Mouse (Mus musculus): ENCODE data around the gene Plce1.

Gene Plce1

DNA sequence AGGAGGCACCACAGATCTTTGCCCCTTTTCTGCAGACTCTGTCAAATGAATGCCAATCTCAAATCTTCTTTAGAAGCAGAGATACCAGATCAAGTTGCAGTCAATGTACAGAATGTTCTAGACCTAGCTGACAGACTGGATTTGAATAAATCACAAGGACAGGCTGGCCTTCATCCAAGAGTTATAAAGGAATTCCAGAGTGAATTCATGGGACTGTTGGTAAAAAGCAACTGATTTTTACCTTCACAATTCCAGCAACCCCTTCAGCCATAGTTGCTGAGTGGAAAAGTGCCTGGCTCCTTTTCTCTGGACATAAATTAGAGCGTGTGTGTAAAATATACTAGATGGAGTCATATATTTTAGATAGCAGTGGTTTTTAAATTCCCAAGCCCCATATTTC, 102.0 kb downstream of the Plce1 start:
- no peak for DNase-seq (ENCODE audit: low spot score in 2 of 2)

- no peak for DNase-seq (ENCODE audit: low spot score in 2 of 2)
These were observed 106.7 kb downstream of the Plce1 start for GRCm38 (mm10) chr19:38587559-38587958.

DNA sequence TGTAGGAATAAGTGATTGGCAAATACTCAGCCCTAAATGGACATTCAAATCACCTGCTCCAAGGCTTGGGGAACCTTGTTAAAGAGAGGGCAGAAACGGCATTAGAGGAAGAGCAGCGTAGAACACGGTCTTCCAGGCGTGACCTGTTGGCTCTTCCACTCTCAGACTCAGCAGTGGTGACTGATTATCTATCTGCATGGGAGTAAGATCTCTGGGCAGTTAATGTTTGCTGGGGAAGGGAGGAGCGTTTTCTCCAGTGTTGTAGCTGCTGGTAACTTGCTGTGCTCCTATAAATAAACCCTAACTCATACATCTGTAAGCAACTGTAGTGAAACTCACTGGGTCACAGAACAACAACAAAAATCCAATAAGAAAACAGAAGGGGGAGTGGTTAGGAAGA, 108.6 kb downstream of the Plce1 start:
- DNase-seq (ENCODE audit: low spot score in 2 of 2), result no peak

DNA sequence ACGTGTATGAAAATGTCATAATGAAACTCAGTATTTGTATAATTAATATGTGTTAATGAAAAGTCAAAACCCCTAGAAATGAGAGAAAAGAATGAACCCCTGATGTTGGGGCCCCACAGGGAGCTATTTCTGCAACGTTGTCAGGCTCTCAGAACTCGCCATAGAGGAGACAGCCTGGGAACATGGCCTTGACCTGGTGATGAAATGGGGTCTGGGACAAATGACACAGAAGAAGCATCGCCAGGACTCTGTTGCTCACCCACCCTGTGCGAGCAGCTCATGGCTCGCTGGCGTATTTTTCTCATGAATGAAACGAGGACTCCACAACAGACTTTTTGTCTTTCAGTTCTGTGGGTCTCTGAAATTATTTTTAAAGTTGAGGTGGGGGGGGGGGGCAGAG, 109.0 kb downstream of the Plce1 start:
- DNase-seq (ENCODE audit: low spot score in 2 of 2), result no peak

DNA sequence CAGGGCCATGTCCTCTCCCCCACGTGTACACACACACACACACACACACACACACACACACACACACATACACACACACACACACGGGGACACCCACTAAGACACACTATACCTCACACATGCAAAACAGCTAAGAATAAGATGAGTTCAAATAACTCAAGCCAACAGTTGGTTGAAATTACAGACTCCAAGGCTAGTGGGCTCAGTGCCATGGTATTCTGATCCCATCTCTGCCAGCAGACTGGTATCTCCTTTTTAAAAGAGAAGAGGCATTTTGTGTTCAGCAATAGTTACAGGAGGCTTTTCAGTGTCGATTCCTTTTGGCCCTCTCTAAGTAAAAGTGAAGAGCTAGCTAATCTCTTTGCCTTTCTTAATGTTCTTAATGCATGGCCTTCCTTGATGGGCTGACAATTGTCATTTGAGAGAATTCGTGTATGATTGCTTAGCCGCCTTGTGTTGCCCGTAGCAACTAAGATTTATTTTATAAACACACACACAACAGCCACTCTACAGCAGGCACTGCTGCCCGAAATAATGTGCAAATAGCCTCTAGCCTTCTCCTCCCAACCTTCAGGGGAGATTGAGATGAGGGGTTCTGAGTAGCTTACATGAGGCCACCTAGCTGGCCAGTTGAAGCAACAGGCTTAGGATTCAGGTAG, 111.8 kb downstream of the Plce1 start:
- no peak for DNase-seq (ENCODE audit: low spot score in 2 of 2)

DNA sequence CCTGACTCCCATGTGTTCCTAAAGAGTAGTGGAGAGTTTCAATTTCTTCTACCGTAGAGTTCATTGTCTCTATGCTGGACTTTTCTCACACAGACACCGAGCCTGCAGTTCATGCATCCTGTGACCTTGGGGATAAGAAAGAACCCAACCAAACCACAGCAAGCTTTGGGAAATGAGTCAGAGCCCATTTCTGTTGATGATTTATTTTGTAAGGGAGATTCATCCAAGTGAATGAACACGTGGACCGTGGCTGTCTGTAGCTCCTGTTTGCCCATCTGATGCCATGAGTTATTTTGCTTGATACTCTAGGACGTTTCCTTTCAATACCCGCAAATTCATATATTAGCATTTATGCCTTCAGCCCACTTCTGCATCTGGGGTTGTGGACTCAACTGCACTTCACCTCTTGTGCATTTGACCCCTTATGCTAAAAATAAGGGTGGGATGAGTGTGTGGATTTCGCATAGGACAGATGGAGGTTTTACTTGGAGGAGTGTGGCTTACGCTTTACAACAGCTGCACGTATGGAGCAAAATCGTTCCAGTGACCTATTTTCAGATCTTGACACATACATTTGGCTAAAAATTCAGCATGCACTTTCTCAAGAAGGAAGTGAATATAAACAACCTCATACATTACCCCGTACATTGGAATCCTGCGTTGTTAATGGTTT, 112.5 kb downstream of the Plce1 start:
- DNase-seq (ENCODE audit: low spot score in 2 of 2), result peak in 1 of 2 experiments; percentile 17

DNA sequence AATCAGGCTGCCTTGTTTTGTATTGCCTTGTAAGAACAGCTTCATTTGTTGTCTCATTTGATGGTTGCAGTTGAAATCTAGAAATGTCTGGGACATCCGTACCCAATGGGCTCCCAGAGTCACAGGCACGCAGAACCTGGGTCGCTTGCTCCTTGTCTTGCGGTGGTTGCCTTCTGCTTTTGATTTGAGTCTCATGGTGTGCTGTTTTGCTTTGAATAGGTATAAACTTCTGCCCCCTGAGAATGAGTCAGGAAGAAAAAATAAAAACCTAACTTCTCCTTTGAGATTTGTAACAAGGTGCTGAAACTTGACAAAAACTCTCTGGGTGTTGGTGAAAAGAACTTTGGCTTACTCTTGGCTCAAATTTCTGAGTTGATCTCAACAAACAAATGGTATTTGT, 115.2 kb downstream of the Plce1 start:
- no peak for DNase-seq (ENCODE audit: low spot score in 2 of 2)

DNA sequence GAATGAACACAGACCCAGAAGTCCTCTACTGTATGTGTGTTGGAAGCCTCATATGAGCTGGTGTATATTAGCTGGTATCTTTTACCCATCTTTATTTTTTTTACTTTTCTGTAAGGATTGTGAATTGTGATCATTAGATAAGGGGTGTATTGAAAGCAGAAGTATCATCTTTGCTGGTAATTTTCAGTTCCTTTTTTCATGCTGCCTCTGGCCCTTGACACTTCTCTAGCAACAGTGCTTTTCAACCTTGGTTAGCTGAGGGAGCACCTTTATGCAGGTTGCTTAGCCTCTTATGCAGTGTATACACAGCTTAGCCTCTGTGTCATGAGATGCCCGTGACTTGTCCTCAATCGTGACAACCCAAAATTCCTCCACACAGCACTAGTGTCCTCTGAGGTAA, 116.5 kb downstream of the Plce1 start:
- no peak for DNase-seq (ENCODE audit: low spot score in 2 of 2)

GRCm38 (mm10) chr19:38599001-38599400, 118.1 kb downstream of the Plce1 start:
- no peak for DNase-seq (ENCODE audit: low spot score in 2 of 2)

GRCm38 (mm10) chr19:38601127-38601526, 120.2 kb downstream of the Plce1 start:
- no peak for DNase-seq (ENCODE audit: low spot score in 2 of 2)

DNA sequence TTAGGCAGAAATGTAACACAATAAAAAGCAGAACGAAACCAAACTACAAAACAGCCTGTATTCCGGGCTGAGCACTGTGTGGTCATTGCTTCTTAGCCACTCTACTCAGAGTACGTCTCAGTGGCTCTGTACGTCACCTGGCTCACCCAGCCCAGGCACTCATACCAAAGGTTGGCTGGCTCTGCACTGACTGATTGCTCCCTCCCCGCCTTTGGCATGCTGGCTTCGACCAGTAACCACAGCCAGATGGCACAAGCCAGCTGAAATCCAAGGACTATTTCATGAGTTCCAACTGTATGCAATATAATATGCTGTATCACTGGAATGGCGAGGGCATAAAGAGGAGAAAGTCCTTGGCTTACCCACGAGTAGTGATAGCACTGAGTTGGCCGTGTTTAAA, 121.9 kb downstream of the Plce1 start:
- no peak for DNase-seq (ENCODE audit: low spot score in 2 of 2)

DNA sequence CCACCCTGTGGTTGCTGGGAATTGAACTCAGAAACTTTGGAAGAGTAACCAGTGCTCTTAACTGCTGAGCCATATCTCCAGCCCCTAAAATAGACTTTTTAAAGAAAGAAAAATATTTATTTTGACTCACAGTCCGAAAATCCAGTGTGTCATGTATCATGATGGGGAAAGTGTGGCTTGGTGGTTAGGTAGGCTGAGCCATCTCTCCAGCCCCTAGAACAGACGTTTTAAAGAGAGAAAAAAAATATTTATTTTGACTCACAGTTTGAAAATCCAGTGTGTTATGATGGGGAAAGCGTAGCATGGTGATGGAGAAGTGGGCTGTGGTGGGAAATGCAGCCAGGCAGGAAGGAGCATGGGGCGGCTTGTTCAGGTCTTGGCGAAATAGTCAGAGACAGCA, 126.3 kb downstream of the Plce1 start:
- no peak for DNase-seq (ENCODE audit: low spot score in 2 of 2)

DNA sequence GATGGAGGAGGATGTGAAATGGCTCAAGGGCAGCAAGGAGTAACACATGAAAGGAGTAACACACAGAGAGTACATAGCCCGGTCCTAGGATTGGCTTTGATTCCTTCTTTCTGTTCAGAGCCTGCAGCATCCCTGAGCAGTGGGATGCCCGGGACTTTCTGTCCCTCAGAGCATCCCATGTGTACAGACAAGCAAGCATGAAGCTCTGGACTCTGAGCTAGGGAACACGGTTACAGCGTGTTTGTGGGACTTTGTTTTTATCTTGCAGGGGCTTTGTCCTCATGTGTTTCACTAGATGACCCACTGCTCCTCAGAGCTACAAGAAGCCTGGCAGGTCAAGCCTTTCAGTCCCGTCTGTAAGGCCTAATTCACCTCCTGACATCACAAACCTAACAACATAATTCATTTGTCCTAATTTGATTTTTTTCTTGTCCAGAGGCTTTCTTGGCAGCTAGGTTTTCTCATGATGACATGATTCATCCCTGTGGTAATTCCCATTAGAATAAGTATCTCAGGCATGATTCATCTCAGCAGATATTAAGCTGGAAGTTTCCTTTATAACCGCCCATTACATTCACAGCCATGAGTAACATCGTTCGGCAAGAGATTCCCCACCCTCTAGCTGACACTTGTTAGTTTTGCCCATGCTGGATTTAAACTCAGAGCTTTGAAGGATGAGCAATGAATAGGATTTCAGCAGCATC, 128.2 kb downstream of the Plce1 start:
- no peak for DNase-seq (ENCODE audit: low spot score in 2 of 2)

DNA sequence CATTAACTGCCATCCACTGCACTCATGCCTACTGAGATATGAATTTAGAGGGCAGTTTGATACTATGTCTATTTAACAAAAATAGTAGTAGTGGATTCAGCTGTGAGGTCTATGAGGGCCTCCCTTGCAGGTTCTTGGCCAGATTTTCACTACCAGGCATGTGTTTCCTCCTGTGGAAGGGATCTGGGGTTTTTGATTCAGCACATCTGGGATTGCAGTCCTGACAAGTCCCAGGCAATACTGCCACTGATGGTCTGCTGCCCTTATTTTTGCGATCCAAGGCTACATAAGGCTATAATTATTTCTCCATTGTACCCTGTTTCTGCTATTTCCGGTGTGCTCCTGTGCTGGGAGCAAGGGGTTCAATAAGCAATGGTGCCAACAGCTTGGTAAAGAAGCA, 129.4 kb downstream of the Plce1 start:
- DNase-seq (ENCODE audit: low spot score in 2 of 2), result no peak

DNA sequence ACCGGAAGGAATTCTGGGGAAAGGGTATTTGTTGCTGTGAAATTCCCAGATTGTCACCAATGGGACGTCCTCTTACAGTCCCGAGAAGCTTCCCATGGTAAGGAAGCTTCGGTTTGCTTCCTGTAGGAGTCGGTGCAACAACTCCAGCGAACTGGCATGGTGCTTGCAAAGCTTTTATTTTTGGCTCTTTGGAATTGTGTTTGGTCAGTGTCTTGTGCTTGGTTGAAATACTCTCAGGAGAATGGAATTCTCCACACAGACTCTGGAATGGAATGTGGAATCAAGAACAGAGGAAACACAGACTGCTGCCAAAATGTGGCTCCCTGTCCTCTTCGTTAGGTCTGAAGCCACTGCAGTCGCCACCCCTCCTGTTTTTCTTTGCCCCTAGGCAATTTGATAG, 129.9 kb downstream of the Plce1 start:
- DNase-seq (ENCODE audit: low spot score in 2 of 2), result no peak

GRCm38 (mm10) chr19:38614067-38614675, 133.3 kb downstream of the Plce1 start:
- DNase-seq (ENCODE audit: low spot score in 2 of 2), result no peak

DNA sequence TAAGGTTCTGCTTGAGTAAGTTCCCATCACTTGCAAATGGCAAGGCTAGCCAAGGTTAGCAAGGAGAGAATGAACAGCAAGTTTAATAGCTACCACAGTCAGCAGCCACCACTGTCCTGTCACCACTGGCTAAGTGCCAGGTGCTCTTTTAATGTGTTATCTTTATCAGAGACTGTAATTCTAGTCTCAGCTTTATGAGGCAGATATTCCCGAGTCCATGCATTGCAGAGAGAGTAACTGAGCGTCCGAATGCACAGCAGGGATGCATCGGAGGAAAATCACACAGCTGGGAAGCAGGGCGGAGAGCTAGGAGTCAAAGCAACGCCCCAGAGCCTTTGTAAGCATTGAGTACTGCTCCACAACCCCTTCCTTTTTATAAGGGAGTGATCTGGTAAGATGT, 134.4 kb downstream of the Plce1 start:
- no peak for DNase-seq (ENCODE audit: low spot score in 2 of 2)

DNA sequence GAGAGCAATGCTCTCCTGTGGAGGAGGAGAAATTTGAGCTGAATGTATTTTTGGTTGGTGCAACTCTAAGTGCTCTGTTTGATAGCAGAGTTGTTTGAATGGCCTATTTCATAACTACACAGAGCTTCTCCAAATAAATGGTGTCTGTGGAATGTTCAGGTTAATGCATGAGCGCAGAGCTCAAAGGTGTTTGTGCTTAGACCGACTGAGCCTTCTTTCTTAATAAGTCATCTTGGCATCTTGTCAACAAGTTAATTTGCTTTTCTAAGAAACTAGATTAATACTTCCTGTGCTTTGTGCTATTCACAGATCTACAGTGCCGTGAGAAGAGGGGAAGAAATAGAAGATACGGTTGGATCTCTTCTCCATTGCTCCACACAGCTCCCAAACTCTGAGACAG, 139.2 kb downstream of the Plce1 start:
- DNase-seq (ENCODE audit: low spot score in 2 of 2), result no peak

- no peak for DNase-seq (ENCODE audit: low spot score in 2 of 2)
These were observed 140.6 kb downstream of the Plce1 start for GRCm38 (mm10) chr19:38621546-38621945.

- no peak for DNase-seq (ENCODE audit: low spot score in 2 of 2)
These were observed 145.5 kb downstream of the Plce1 start for GRCm38 (mm10) chr19:38626246-38627015.

GRCm38 (mm10) chr19:38627075-38627768, 146.3 kb downstream of the Plce1 start:
- DNase-seq (ENCODE audit: low spot score in 2 of 2), result no peak
